Mouse (Mus musculus): ENCODE data around the gene Eya4. TPM values are rescaled to one million over a fixed set of nuclear protein-coding genes. Genes with fewer than 3 reads are reported as not detected.

The Eya4 gene
- polyA plus RNA-seq, 1 experiment, result 0.47 TPM

- TF ChIP-seq CTCF (conservative IDR thresholded peaks at IDR 0.05; ENCODE audit: insufficient read depth, insufficient read length, low read depth, low read length), result no peak
- no peak for TF ChIP-seq POLR2A (IDR thresholded peaks at IDR 0.05; ENCODE audit: low read depth, low read length)
- no peak overlapping the region for H3K27ac ChIP-seq (ENCODE audit: insufficient read depth, low read depth, low read length)
- DNase-seq, result no peak
- no peak overlapping the region for H3K4me3 ChIP-seq (ENCODE audit: insufficient read depth, low read depth, low read length)
- 58% methylated on average over 11 of the region's 11 CpGs for WGBS
- no peaks in the 10 kb centered on the region for H3K4me1 ChIP-seq (ENCODE audit: control insufficient read depth, insufficient read depth, low read length)
- no peaks in the 10 kb centered on the region for H3K27me3 ChIP-seq (replicated peaks; ENCODE audit: control insufficient read depth, insufficient read depth, low read length)
- H3K36me3 ChIP-seq (ENCODE audit: control insufficient read depth, insufficient read depth, low read length), result no peaks in the 10 kb centered on the region
Observed at GRCm38 (mm10) chr10:23181572-23182493, 168.8 kb downstream of the Eya4 start.

- WGBS, result 37% methylated on average over 6 of the region's 6 CpGs
- Histone ChIP-seq H3K27me3 (replicated peaks; ENCODE audit: control insufficient read depth, insufficient read depth, low read length) (no peaks in the 10 kb centered on the region), H3K36me3 (ENCODE audit: control insufficient read depth, insufficient read depth, low read length) (no peaks in the 10 kb centered on the region), H3K4me3 (ENCODE audit: insufficient read depth, low read depth, low read length) (no peak overlapping the region), H3K4me1 (ENCODE audit: control insufficient read depth, insufficient read depth, low read length) (no peaks in the 10 kb centered on the region), H3K27ac (ENCODE audit: insufficient read depth, low read depth, low read length) (no peak overlapping the region)
- DNase-seq, result no peak
- TF ChIP-seq POLR2A (IDR thresholded peaks at IDR 0.05; ENCODE audit: low read depth, low read length) (no peak), CTCF (conservative IDR thresholded peaks at IDR 0.05; ENCODE audit: insufficient read depth, insufficient read length, low read depth, low read length) (no peak)
Observed at GRCm38 (mm10) chr10:23179285-23179684, 171.3 kb downstream of the Eya4 start.

GRCm38 (mm10) chr10:23177347-23178046 lies 173.1 kb downstream of the Eya4 start:
- Histone ChIP-seq H3K4me1 (ENCODE audit: control insufficient read depth, insufficient read depth, low read length) (no peaks in the 10 kb centered on the region), H3K27me3 (replicated peaks; ENCODE audit: control insufficient read depth, insufficient read depth, low read length) (no peaks in the 10 kb centered on the region), H3K27ac (ENCODE audit: insufficient read depth, low read depth, low read length) (no peak overlapping the region), H3K36me3 (ENCODE audit: control insufficient read depth, insufficient read depth, low read length) (no peaks in the 10 kb centered on the region), H3K4me3 (ENCODE audit: insufficient read depth, low read depth, low read length) (no peak overlapping the region)
- no peak for TF ChIP-seq CTCF (conservative IDR thresholded peaks at IDR 0.05; ENCODE audit: insufficient read depth, insufficient read length, low read depth, low read length)
- TF ChIP-seq POLR2A (IDR thresholded peaks at IDR 0.05; ENCODE audit: low read depth, low read length), result no peak
- no peak for DNase-seq
- 63% methylated on average over 5 of the region's 5 CpGs for WGBS

GRCm38 (mm10) chr10:23176666-23177346 lies 173.8 kb downstream of the Eya4 start:
- TF ChIP-seq POLR2A (IDR thresholded peaks at IDR 0.05; ENCODE audit: low read depth, low read length) (no peak), CTCF (conservative IDR thresholded peaks at IDR 0.05; ENCODE audit: insufficient read depth, insufficient read length, low read depth, low read length) (no peak)
- Histone ChIP-seq H3K27me3 (replicated peaks; ENCODE audit: control insufficient read depth, insufficient read depth, low read length) (no peaks in the 10 kb centered on the region), H3K36me3 (ENCODE audit: control insufficient read depth, insufficient read depth, low read length) (no peaks in the 10 kb centered on the region), H3K4me3 (ENCODE audit: insufficient read depth, low read depth, low read length) (no peak overlapping the region), H3K27ac (ENCODE audit: insufficient read depth, low read depth, low read length) (no peak overlapping the region), H3K4me1 (ENCODE audit: control insufficient read depth, insufficient read depth, low read length) (no peaks in the 10 kb centered on the region)
- WGBS, result 21% methylated on average over 8 of the region's 8 CpGs
- no peak for DNase-seq

DNA sequence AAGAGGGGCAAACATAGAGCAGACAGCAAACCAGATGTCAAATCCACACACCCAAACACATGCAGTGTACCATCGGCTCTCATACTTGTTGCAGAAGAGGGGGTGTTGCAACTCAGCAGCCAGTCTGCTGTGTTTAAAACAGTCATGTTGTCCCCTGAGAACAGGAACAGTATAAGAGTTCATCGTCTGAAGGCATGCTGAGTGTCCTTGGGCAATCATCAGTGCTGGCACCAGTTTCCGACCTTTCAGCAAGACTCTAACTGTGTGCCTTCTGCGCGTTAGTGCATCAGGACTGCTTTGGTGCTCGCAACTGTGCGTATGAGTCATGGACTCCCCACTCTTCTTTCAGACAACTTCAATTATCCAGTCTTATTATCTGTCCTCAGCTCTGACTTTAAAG lies 179.0 kb downstream of the Eya4 start:
- no peaks in the 10 kb centered on the region for H3K36me3 ChIP-seq (ENCODE audit: control insufficient read depth, insufficient read depth, low read length)
- H3K27me3 ChIP-seq (replicated peaks; ENCODE audit: control insufficient read depth, insufficient read depth, low read length), result no peaks in the 10 kb centered on the region
- H3K27ac ChIP-seq (ENCODE audit: insufficient read depth, low read depth, low read length), result no peak overlapping the region
- DNase-seq, result no peak
- WGBS, result 89% methylated on average over 7 of the region's 7 CpGs
- TF ChIP-seq CTCF (conservative IDR thresholded peaks at IDR 0.05; ENCODE audit: insufficient read depth, insufficient read length, low read depth, low read length) (no peak), POLR2A (IDR thresholded peaks at IDR 0.05; ENCODE audit: low read depth, low read length) (no peak)
- H3K4me1 ChIP-seq (ENCODE audit: control insufficient read depth, insufficient read depth, low read length), result no peaks in the 10 kb centered on the region
- no peak overlapping the region for H3K4me3 ChIP-seq (ENCODE audit: insufficient read depth, low read depth, low read length)

DNA sequence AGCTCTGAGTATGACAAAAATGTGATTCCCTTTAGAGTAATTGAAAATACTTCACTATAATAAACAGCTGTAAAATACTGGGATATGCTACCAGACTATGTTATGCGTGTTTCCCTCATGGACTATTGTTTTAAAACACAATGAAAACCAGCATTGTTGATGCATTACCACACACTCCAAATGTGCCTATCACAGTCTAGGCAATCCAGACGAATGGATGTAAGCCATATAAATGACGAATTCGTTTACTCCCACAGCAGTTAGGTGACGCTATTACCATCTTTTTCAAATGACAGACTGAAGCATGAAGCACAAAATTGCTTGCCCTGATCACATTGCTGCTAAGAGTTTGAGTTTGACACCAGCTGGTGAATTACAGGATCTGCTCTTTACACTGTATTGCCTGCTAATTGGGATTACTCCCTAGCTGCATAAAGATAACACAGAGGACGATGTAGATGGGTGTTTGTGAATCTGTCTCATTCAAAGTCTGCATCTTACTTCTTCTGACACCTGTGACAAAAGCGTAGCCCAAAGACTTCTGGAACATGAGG lies 185.4 kb downstream of the Eya4 start:
- Histone ChIP-seq H3K4me1 (ENCODE audit: control insufficient read depth, insufficient read depth, low read length) (no peaks in the 10 kb centered on the region), H3K4me3 (ENCODE audit: insufficient read depth, low read depth, low read length) (no peak overlapping the region), H3K36me3 (ENCODE audit: control insufficient read depth, insufficient read depth, low read length) (no peaks in the 10 kb centered on the region), H3K27me3 (replicated peaks; ENCODE audit: control insufficient read depth, insufficient read depth, low read length) (no peaks in the 10 kb centered on the region), H3K27ac (ENCODE audit: insufficient read depth, low read depth, low read length) (no peak overlapping the region)
- no peak for TF ChIP-seq POLR2A (IDR thresholded peaks at IDR 0.05; ENCODE audit: low read depth, low read length)
- TF ChIP-seq CTCF (conservative IDR thresholded peaks at IDR 0.05; ENCODE audit: insufficient read depth, insufficient read length, low read depth, low read length), result no peak
- 48% methylated on average over 7 of the region's 7 CpGs for WGBS
- no peak for DNase-seq
